Mouse (Mus musculus) frontal cortex, adult (tissue): Measurements from ENCODE around the gene Ptgis.

Experiments
- ATAC-seq: cut with Nextera tagmentation; 2 replicates; pipeline ENCODE4 v1.9.2; 2017; ENCODE audit warnings: mild to moderate bottlenecking, moderate library complexity, mixed read lengths; ENCODE audit not compliant: low TSS enrichment

Gene Ptgis

GRCm38 (mm10) chr2:167155541-167155973 lies 84.8 kb downstream of the Ptgis start:
- ATAC-seq: peak; percentile 73

- ATAC-seq: no peak
Observed at GRCm38 (mm10) chr2:167150880-167151279, 89.5 kb downstream of the Ptgis start.

- 0 out of 2 replicates have a peak, but pooled peaks have one; percentile 1 for ATAC-seq
Observed at GRCm38 (mm10) chr2:167150135-167150534, 90.3 kb downstream of the Ptgis start.

GRCm38 (mm10) chr2:167149035-167149434 lies 91.4 kb downstream of the Ptgis start:
- peak; percentile 25; the same call in 1 of the 2 replicates for ATAC-seq

- ATAC-seq: no peak
Observed at GRCm38 (mm10) chr2:167147708-167148107, 92.7 kb downstream of the Ptgis start.

GRCm38 (mm10) chr2:167145904-167146303 lies 94.5 kb downstream of the Ptgis start:
- ATAC-seq: no peak

- ATAC-seq: peak; percentile 69
Observed at GRCm38 (mm10) chr2:167144439-167145307, 95.7 kb downstream of the Ptgis start.

- no peak for ATAC-seq
Observed at GRCm38 (mm10) chr2:167143914-167144313, 96.5 kb downstream of the Ptgis start.

GRCm38 (mm10) chr2:167142282-167142681 lies 98.1 kb downstream of the Ptgis start:
- no peak for ATAC-seq

- ATAC-seq: no peak
Observed at GRCm38 (mm10) chr2:167141810-167142209, 98.6 kb downstream of the Ptgis start.
